Mouse (Mus musculus): ENCODE measurements around the gene Atxn2. TPM values are rescaled to one million over a fixed set of nuclear protein-coding genes. Genes with fewer than 3 reads are reported as not detected.

Gene Atxn2
- polyA plus RNA-seq, 2 experiments: 19.3 to 24.1 TPM

GRCm38 (mm10) chr5:121798447-121798846, 87.3 kb downstream of the Atxn2 start:
- Histone ChIP-seq H3K9me3 (ENCODE audit: control insufficient read depth, low read length) (no peaks in the 10 kb centered on the region), H3K27ac (no peak overlapping the region), H3K36me3 (replicated peaks; ENCODE audit: control insufficient read depth, insufficient read depth, low read depth) (peaks cover 50% of the 10 kb centered on the region), H3K4me3 (ENCODE audit: insufficient read depth in 1 of 2, low read depth in 2 of 2, low read length in 2 of 2) (no peak overlapping the region), H3K4me2 (ENCODE audit: low read depth) (no peak overlapping the region), H3K9ac (replicated peaks) (no peak overlapping the region), H3K4me1 (replicated peaks; ENCODE audit: control insufficient read depth in 2 of 2, insufficient read depth in 2 of 2, low read length in 1 of 2) (no peaks in the 10 kb centered on the region), H3K27me3 (ENCODE audit: control insufficient read depth, insufficient read depth, low read length) (no peaks in the 10 kb centered on the region)
- ATAC-seq (ENCODE audit: insufficient read depth) (no peak), DNase-seq (ENCODE audit: low read depth in 3 of 3, low spot score in 3 of 3) (no peak)
- no peak for TF ChIP-seq CTCF (IDR thresholded peaks at IDR 0.05; ENCODE audit: low read depth)
- no peak for TF ChIP-seq EP300 (IDR thresholded peaks at IDR 0.05; ENCODE audit: low read depth)
- 83% methylated on average over 2 of the region's 2 CpGs for WGBS (ENCODE audit: insufficient replicate concordance)

GRCm38 (mm10) chr5:121807186-121807585, 96.0 kb downstream of the Atxn2 start:
- Histone ChIP-seq H3K9me3 (ENCODE audit: control insufficient read depth, low read length) (no peaks in the 10 kb centered on the region), H3K27ac (no peak overlapping the region), H3K4me1 (replicated peaks; ENCODE audit: control insufficient read depth in 2 of 2, insufficient read depth in 2 of 2, low read length in 1 of 2) (0 out of 4 replicates have a peak, but pooled peaks cover 0 to 2% of the 10 kb centered on the region in 2 experiments), H3K4me2 (ENCODE audit: low read depth) (no peak overlapping the region), H3K27me3 (ENCODE audit: control insufficient read depth, insufficient read depth, low read length) (no peaks in the 10 kb centered on the region), H3K36me3 (replicated peaks; ENCODE audit: control insufficient read depth, insufficient read depth, low read depth) (peaks cover 33% of the 10 kb centered on the region), H3K9ac (replicated peaks) (no peak overlapping the region), H3K4me3 (ENCODE audit: insufficient read depth in 1 of 2, low read depth in 2 of 2, low read length in 2 of 2) (no peak overlapping the region)
- no peak for DNase-seq (ENCODE audit: low read depth in 3 of 3, low spot score in 3 of 3)
- no peak for TF ChIP-seq CTCF (IDR thresholded peaks at IDR 0.05; ENCODE audit: low read depth)
- no peak for TF ChIP-seq EP300 (IDR thresholded peaks at IDR 0.05; ENCODE audit: low read depth)
- ATAC-seq (ENCODE audit: insufficient read depth): no peak
- 85% methylated on average over 3 of the region's 3 CpGs for WGBS (ENCODE audit: insufficient replicate concordance)

DNA sequence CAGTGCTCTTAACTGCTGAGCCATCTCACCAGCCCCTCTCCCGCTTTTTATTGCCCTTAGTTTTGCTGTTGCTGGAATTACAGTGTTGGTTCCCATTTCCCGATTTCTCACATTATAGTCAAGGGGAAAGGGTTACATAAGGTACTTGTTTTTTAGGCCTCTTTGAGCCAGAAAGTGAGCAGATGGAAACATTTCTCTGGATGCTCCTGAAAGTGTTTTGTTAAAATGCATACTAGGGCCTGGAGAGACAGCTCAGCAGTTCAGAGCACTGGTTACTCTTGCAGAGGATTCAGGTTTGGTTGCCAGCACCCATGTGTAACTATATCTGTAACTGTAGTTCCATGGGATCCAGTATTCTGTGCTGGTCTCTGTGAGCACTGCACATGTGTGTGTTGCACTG, 97.1 kb downstream of the Atxn2 start:
- H3K9me3 ChIP-seq (ENCODE audit: control insufficient read depth, low read length): no peaks in the 10 kb centered on the region
- no peak overlapping the region for H3K27ac ChIP-seq
- ATAC-seq (ENCODE audit: insufficient read depth): no peak
- peaks cover 34% of the 10 kb centered on the region for H3K36me3 ChIP-seq (replicated peaks; ENCODE audit: control insufficient read depth, insufficient read depth, low read depth)
- H3K27me3 ChIP-seq (ENCODE audit: control insufficient read depth, insufficient read depth, low read length): no peaks in the 10 kb centered on the region
- WGBS (ENCODE audit: insufficient replicate concordance): 86% methylated on average over 2 of the region's 2 CpGs
- no peak overlapping the region for H3K4me2 ChIP-seq (ENCODE audit: low read depth)
- no peak overlapping the region; the same call in 1 of the 2 replicates for H3K9ac ChIP-seq (replicated peaks)
- DNase-seq (ENCODE audit: low read depth in 3 of 3, low spot score in 3 of 3): no peak
- 0 out of 4 replicates have a peak, but pooled peaks cover 0 to 2% of the 10 kb centered on the region in 2 experiments for H3K4me1 ChIP-seq (replicated peaks; ENCODE audit: control insufficient read depth in 2 of 2, insufficient read depth in 2 of 2, low read length in 1 of 2)
- TF ChIP-seq EP300 (IDR thresholded peaks at IDR 0.05; ENCODE audit: low read depth) (no peak), CTCF (IDR thresholded peaks at IDR 0.05; ENCODE audit: low read depth) (no peak)
- H3K4me3 ChIP-seq (ENCODE audit: insufficient read depth in 1 of 2, low read depth in 2 of 2, low read length in 2 of 2): no peak overlapping the region

DNA sequence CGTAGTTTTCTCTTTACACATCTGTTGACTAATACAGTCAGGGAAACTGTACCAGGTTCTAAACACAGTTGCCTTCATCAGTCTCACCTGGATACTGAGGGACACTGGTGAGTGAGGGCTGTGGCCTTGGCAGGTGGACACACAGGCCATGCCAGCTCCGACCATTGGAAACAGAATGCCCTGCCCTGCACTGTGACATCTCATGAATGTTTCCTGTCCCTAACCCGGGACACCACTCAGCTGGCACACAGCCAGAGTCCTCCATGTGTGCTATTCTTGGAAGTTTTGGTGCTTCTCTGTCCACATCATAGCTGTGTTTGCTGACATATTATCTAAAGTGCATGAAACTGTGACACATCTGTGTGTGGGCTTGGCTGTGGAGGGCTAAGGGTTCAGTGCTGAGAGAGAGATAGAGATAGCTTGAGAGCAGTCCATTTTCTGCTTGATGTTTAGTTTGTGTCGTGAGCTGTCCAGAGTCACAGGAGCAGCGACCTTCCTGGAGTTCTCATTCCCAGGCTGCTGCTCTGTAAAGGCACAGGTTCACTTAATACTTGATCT, 98.6 kb downstream of the Atxn2 start:
- 0 out of 4 replicates have a peak, but pooled peaks cover 0 to 2% of the 10 kb centered on the region in 2 experiments for H3K4me1 ChIP-seq (replicated peaks; ENCODE audit: control insufficient read depth in 2 of 2, insufficient read depth in 2 of 2, low read length in 1 of 2)
- ATAC-seq (ENCODE audit: insufficient read depth) (no peak), DNase-seq (ENCODE audit: low read depth in 3 of 3, low spot score in 3 of 3) (no peak)
- H3K9me3 ChIP-seq (ENCODE audit: control insufficient read depth, low read length): no peaks in the 10 kb centered on the region
- no peak overlapping the region for H3K27ac ChIP-seq
- no peak overlapping the region for H3K4me3 ChIP-seq (ENCODE audit: insufficient read depth in 1 of 2, low read depth in 2 of 2, low read length in 2 of 2)
- H3K36me3 ChIP-seq (replicated peaks; ENCODE audit: control insufficient read depth, insufficient read depth, low read depth): peaks cover 44% of the 10 kb centered on the region
- WGBS (ENCODE audit: insufficient replicate concordance): 74% methylated on average over 5 of the region's 5 CpGs
- H3K9ac ChIP-seq (replicated peaks): no peak overlapping the region
- TF ChIP-seq CTCF (IDR thresholded peaks at IDR 0.05; ENCODE audit: low read depth) (no peak), EP300 (IDR thresholded peaks at IDR 0.05; ENCODE audit: low read depth) (no peak)
- H3K27me3 ChIP-seq (ENCODE audit: control insufficient read depth, insufficient read depth, low read length): no peaks in the 10 kb centered on the region
- no peak overlapping the region for H3K4me2 ChIP-seq (ENCODE audit: low read depth)

DNA sequence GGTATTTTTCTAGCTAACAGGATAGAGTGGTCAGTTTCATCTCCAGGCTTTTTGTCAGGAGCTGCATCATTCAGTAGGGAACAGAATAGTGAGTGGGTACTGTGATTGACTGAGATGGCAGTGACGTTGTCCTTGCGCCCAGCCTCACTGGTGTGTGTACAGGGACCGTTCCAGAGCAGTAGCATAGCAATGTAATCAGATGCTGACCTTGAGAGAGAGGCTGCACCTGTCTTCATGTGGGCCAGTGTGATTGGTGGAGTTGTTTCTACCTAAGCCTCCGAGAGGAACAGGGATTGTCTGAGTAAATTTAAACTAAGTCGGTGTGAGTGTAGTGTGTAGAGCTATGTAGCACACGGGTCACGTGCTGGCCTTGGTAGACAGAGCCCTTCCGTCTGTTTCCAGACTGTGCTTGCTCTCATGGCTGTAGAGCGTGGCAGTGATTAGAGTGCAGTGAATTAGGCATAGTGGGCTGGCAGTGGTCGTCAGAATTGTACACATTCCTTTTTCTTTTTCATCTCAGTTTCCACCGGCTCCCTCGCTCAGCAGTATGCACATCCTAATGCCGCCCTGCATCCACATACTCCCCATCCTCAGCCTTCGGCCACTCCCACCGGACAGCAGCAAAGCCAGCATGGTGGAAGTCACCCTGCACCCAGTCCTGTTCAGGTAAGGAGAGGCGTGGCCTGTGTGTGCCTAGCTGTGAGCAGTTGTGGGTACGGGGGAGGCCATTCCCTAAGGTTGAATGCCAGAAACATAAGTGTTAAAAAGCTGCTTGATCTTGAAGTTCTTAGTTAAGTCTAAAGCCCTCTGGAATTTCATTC, 99.4 kb downstream of the Atxn2 start:
- Histone ChIP-seq H3K4me3 (ENCODE audit: insufficient read depth in 1 of 2, low read depth in 2 of 2, low read length in 2 of 2) (no peak overlapping the region), H3K4me1 (replicated peaks; ENCODE audit: control insufficient read depth in 2 of 2, insufficient read depth in 2 of 2, low read length in 1 of 2) (0 out of 4 replicates have a peak, but pooled peaks cover 0 to 2% of the 10 kb centered on the region in 2 experiments), H3K4me2 (ENCODE audit: low read depth) (no peak overlapping the region), H3K9me3 (ENCODE audit: control insufficient read depth, low read length) (no peaks in the 10 kb centered on the region), H3K9ac (replicated peaks) (no peak overlapping the region), H3K27me3 (ENCODE audit: control insufficient read depth, insufficient read depth, low read length) (no peaks in the 10 kb centered on the region), H3K36me3 (replicated peaks; ENCODE audit: control insufficient read depth, insufficient read depth, low read depth) (peaks cover 44% of the 10 kb centered on the region), H3K27ac (no peak overlapping the region)
- ATAC-seq (ENCODE audit: insufficient read depth) (no peak), DNase-seq (ENCODE audit: low read depth in 3 of 3, low spot score in 3 of 3) (no peak)
- TF ChIP-seq EP300 (IDR thresholded peaks at IDR 0.05; ENCODE audit: low read depth): no peak
- TF ChIP-seq CTCF (IDR thresholded peaks at IDR 0.05; ENCODE audit: low read depth): no peak
- 82% methylated on average over 17 of the region's 17 CpGs for WGBS (ENCODE audit: insufficient replicate concordance)
